Mouse (Mus musculus) testis, postnatal 14 days (tissue): ENCODE results near the gene Ntm.
A peak's percentile ranks its signal among the peaks of the same experiment; 100 is the strongest.

Experiments used
- DNase-seq: peaks from one replicate; pipeline ENCODE4 v3.0.0; 2021; ENCODE audit warnings: low spot score

The Ntm gene

GRCm38 (mm10) chr9:29025603-29026002 is 937.3 kb downstream of the Ntm start:
- no peak for DNase-seq

- DNase-seq: no peak
Measured at GRCm38 (mm10) chr9:29025104-29025503, 937.8 kb downstream of the Ntm start.

GRCm38 (mm10) chr9:29016879-29017278 is 946.1 kb downstream of the Ntm start:
- DNase-seq: no peak

- peak; percentile 6 for DNase-seq
Measured at GRCm38 (mm10) chr9:29013881-29014280, 949.1 kb downstream of the Ntm start.

- DNase-seq: no peak
Measured at GRCm38 (mm10) chr9:29012541-29012940, 950.4 kb downstream of the Ntm start.

- no peak for DNase-seq
Measured at GRCm38 (mm10) chr9:29011476-29011875, 951.5 kb downstream of the Ntm start.

- no peak for DNase-seq
Measured at GRCm38 (mm10) chr9:29004534-29004933, 958.4 kb downstream of the Ntm start.

- no peak for DNase-seq
Measured at GRCm38 (mm10) chr9:28999951-29000351, 963.0 kb downstream of the Ntm start.

- no peak for DNase-seq
Measured at GRCm38 (mm10) chr9:28977275-28977674, 985.7 kb downstream of the Ntm start.

GRCm38 (mm10) chr9:28969455-28969854 is 993.5 kb downstream of the Ntm start:
- DNase-seq: no peak
